Mouse (Mus musculus) gastrocnemius, adult 18-20 months (tissue): Measurements from ENCODE around the gene Scmh1. TPM values are rescaled to one million over a fixed set of nuclear protein-coding genes. Genes with fewer than 3 reads are reported as not detected.

ENCODE experiments used
- DNase-seq: peaks from one replicate; pipeline ENCODE4 v3.0.0; 2021; ENCODE audit warnings: low spot score
- total RNA-seq, 2 experiments: library from RNA; stranded (reverse); gene quantifications; 2 replicates each; pipeline ENCODE4 v1.2.3; 2021

The Scmh1 gene
- total RNA-seq, 2 experiments from 2014 or later: 43.5 to 46.9 TPM

- no peak for DNase-seq
Observed at GRCm38 (mm10) chr4:120538664-120539063, 133.6 kb downstream of the Scmh1 start.

GRCm38 (mm10) chr4:120544896-120545295 is 139.8 kb downstream of the Scmh1 start:
- DNase-seq: no peak

DNA sequence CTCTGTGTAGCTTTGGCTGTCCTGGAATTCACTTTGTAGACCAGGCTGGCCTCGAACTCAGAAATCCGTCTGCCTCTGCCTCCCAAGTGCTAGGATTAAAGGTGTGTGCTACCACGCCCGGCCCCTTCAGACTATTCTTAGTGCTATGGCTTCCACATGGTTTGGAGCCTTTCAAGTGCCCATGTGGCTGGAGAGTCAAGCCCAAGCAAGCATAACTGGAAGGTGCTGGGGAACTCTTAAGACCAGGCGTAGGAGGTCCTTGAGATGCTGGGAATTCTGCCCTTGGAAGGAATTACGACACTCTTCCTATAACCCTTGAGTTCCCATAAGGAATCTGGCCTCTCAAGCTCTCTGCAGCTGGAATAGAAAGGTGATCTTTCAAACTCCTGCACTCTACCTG is 151.5 kb downstream of the Scmh1 start:
- DNase-seq: no peak

- DNase-seq: no peak
Observed at GRCm38 (mm10) chr4:120565726-120566125, 160.6 kb downstream of the Scmh1 start.

GRCm38 (mm10) chr4:120568005-120568404 is 162.9 kb downstream of the Scmh1 start:
- DNase-seq: no peak

DNA sequence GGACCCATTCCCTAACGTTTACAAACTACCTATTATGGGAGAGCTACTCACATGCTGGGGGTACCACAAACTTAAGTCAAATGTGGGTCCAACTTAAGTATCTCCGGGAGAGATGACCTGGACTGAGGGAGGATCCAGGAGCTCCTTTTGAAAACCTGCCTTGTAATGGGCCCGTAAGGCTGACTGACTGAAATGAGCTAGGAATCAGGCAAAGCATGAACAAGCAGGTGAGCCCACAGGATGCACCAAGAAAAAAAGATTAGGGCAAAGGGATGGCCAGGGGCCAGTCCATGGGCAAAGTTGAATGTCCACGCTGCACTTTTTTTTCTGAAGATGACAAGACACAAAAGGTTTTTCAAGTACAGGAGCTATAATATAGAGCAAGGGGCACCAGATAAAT is 163.9 kb downstream of the Scmh1 start:
- no peak for DNase-seq

- DNase-seq: peak; percentile 96
Observed at GRCm38 (mm10) chr4:120569486-120570437, 164.7 kb downstream of the Scmh1 start, which contains the start of gene Ctps. Gene Ctps, minus strand, starts transcription at chr4:120570276.

DNA sequence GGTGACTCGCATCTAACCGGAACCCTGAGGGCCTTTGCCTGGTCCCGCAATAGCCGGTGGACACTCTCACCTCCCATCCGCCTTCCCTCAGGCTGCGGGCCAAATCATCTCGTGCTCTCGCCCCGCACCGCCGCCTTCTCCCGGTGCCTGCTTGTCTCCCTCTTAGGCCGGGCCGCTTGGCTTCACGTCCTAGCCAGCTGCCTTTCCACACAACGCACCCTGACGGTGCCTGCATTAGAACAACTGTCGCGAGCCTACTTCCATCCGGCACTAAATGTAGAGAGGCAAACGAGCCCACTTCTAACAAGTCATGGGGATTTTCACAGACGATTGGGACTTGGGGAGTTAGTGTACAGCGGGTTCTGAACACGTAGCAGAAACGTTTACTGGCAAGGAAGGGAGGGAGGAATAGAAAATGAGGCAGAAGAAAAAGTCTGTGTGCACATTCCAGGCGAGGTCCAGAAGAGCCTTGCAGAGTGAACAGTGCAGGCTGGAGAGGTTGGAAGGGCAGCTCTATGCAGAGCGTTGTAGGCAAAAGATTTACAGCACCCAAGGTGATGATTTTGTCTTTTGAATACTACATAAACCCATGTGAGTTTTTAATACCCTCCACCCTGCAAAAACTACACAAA is 165.5 kb downstream of the Scmh1 start:
- DNase-seq: peak; percentile 16

GRCm38 (mm10) chr4:120571070-120571464 is 166.0 kb downstream of the Scmh1 start:
- DNase-seq: no peak

GRCm38 (mm10) chr4:120571691-120572090 is 166.6 kb downstream of the Scmh1 start:
- DNase-seq: no peak

Other genes with a start within 250 kb of the Scmh1 start
- not detected for gene Edn2, start 244.1 kb upstream of the Scmh1 start, total RNA-seq
- gene Foxo6, start 117.9 kb upstream of the Scmh1 start, total RNA-seq: 1 to 10 TPM; 4.4 to 6.6 TPM
- gene Slfnl1, start 127.0 kb downstream of the Scmh1 start, total RNA-seq: under 1 TPM in 1 of 2 experiments, not detected in 1; 0.25 TPM
- 10 to 100 TPM; 11.3 to 15.1 TPM for gene Ctps, start 165.0 kb downstream of the Scmh1 start, total RNA-seq
- gene Gm8439, start 183.5 kb downstream of the Scmh1 start, total RNA-seq: not detected